Mouse (Mus musculus): ENCODE data around the gene Ep300. TPM values are rescaled to one million over a fixed set of nuclear protein-coding genes. Genes with fewer than 3 reads are reported as not detected.

The Ep300 gene
- 22.7 and 24.8 TPM in 2 replicates for polyA plus RNA-seq (2014; fragmentation: Nextera tagmentation; extraction: Ambion mirVana)

DNA sequence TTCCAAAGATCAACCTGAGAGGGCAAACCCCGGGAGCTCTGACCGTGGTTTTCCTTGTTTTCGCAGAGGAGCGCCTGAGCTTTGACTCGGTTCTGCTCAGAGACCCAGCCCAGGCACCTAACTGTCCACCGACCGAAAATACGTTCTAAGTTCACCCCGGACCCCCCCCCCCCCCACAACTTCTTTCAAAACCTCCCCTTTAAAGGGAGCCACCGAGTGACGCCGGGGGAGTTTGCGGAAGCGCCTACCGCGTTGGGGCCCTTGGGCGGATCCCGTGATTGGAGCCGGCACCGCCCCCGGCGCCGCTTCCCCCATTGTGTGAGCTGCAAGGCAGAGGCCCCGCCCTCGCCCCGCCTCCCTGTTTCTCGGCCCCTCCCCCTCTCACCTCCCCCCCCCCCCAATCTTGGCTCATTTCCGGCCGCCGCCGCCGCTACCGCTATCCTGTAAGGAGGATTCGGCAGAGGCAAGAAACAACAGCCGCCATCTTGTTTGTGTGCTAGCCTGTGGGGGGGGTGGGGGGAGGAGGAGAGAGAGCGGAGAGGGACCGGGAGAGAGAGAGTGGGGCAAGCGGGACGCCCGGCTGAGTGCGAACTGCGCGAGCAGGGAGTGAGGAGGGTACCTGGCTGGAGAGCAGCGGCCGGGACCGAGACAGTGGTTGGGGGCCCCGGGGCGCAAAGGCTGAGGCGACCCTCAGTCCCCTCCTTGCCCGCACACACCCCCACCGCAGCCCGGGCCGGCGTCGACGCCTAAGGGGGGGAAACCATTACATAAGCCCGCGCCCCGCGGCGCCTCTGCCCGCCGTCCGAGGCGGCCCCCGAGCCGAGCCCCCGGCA is at the start of gene Ep300:
TSS of gene Ep300 (plus strand) at position 439 of the 833 bp plus-strand sequence.
- Histone ChIP-seq H3K4me1 (replicated peaks; ENCODE audit: control insufficient read depth, insufficient read depth, low read length) (peaks cover 25% of the 10 kb centered on the region), H3K4me2 (replicated peaks) (peak within 1 kb of the TSS; percentile 76), H3K9me3 (ENCODE audit: control insufficient read depth, low read length) (no peaks in the 10 kb centered on the region), H3K9ac (peak within 1 kb of the TSS; percentile 100), H3K36me3 (replicated peaks; ENCODE audit: control insufficient read depth, insufficient read depth) (peaks cover 9% of the 10 kb centered on the region), H3K27me3 (ENCODE audit: control insufficient read depth, insufficient read depth, low read length) (no peaks in the 10 kb centered on the region), H3K27ac (peak within 1 kb of the TSS; percentile 100), H3K4me3 (replicated peaks; ENCODE audit: low read length) (peak within 1 kb of the TSS; percentile 99)
- WGBS, result under 1% methylated on average over 50 of the region's 68 CpGs
- peak; percentile 94 for ATAC-seq (ENCODE audit: low FRiP score)
- peak; percentile 96 for DNase-seq (ENCODE audit: low spot score)

DNA sequence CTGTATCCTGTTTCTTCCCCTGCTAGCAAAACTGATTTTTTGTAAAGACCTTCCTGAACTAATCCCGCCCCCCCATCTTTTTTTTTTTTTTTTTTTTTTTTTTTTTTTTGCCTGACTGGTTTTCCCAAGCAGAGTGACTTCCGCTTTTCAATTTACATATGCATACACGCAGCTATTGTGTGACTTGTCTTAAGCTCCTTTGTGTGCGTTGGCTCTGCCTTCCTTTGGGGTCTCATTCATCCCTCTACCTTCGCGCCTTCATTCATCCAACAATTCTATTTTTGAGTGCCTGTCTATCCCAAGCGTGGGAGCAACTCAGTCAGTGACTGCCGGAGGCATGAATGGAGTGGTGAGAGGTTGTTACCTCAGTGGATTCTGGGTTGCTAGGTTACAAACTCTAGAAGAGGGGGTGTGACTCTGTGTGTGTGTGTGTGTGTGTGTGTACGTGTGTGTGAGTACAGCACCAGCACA is 49.2 kb upstream of the Ep300 start:
- Histone ChIP-seq H3K27me3 (ENCODE audit: control insufficient read depth, insufficient read depth, low read length) (no peaks in the 10 kb centered on the region), H3K9ac (no peak overlapping the region), H3K27ac (no peak overlapping the region), H3K9me3 (ENCODE audit: control insufficient read depth, low read length) (no peaks in the 10 kb centered on the region), H3K4me1 (replicated peaks; ENCODE audit: control insufficient read depth, insufficient read depth, low read length) (no peaks in the 10 kb centered on the region), H3K4me3 (replicated peaks; ENCODE audit: low read length) (no peak overlapping the region), H3K36me3 (replicated peaks; ENCODE audit: control insufficient read depth, insufficient read depth) (no peaks in the 10 kb centered on the region), H3K4me2 (replicated peaks) (0 out of 2 replicates have a peak overlapping the region, but pooled peaks have one; percentile 4)
- peak; percentile 55 for DNase-seq (ENCODE audit: low spot score)
- WGBS, result 15% methylated on average over 9 of the region's 9 CpGs
- ATAC-seq (ENCODE audit: low FRiP score), result no peak

DNA sequence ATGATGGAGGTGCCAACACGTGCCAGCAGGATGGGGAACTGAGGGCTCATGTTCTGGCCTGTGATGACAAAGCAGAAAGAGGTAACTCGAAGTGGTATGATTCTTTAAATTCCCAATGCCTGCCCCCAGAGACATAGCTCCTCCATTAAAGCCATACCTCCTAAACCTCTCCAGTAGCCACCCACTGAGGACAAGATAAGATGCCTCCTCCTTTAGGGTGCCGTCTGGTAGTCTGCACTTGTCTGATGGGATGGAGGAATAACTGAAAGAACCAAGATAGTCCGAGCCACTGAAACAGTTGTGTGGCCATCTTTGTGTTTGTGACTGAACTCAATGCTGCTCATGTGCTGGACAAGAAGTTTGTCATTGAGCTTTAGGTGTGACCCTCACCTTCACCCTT is 47.0 kb upstream of the Ep300 start:
- WGBS, result 84% methylated on average over 4 of the region's 4 CpGs
- no peaks in the 10 kb centered on the region for H3K36me3 ChIP-seq (replicated peaks; ENCODE audit: control insufficient read depth, insufficient read depth)
- H3K27me3 ChIP-seq (ENCODE audit: control insufficient read depth, insufficient read depth, low read length), result no peaks in the 10 kb centered on the region
- no peak overlapping the region for H3K4me2 ChIP-seq (replicated peaks)
- H3K4me3 ChIP-seq (replicated peaks; ENCODE audit: low read length), result no peak overlapping the region
- DNase-seq (ENCODE audit: low spot score) (no peak), ATAC-seq (ENCODE audit: low FRiP score) (no peak)
- no peak overlapping the region for H3K27ac ChIP-seq
- no peak overlapping the region for H3K9ac ChIP-seq
- H3K9me3 ChIP-seq (ENCODE audit: control insufficient read depth, low read length), result no peaks in the 10 kb centered on the region
- no peaks in the 10 kb centered on the region for H3K4me1 ChIP-seq (replicated peaks; ENCODE audit: control insufficient read depth, insufficient read depth, low read length)

DNA sequence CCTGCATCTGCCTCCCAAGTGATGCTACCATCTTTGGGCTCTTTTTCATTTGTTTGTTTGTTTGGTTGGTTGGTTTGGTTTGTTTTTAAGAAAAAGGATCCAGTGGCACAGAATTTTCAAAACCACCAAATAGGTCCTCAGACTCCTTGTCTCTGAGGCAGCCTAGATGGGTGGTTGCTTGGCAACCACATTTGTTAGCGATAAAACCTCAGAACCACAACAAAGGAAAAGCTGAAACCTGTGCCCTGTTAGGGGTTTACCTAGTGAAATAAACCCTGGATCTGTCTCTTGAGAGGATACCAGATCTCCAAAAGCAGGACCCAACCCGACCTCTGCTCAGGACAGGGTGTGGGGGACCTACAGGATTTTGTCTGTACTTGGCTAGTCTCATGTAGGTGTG is 45.6 kb upstream of the Ep300 start:
- Histone ChIP-seq H3K4me3 (replicated peaks; ENCODE audit: low read length) (no peak overlapping the region), H3K36me3 (replicated peaks; ENCODE audit: control insufficient read depth, insufficient read depth) (no peaks in the 10 kb centered on the region), H3K9me3 (ENCODE audit: control insufficient read depth, low read length) (no peaks in the 10 kb centered on the region), H3K4me1 (replicated peaks; ENCODE audit: control insufficient read depth, insufficient read depth, low read length) (no peaks in the 10 kb centered on the region), H3K9ac (no peak overlapping the region), H3K4me2 (replicated peaks) (no peak overlapping the region), H3K27ac (no peak overlapping the region), H3K27me3 (ENCODE audit: control insufficient read depth, insufficient read depth, low read length) (no peaks in the 10 kb centered on the region)
- DNase-seq (ENCODE audit: low spot score), result no peak
- ATAC-seq (ENCODE audit: low FRiP score), result no peak
- 69% methylated on average over 2 of the region's 2 CpGs for WGBS

DNA sequence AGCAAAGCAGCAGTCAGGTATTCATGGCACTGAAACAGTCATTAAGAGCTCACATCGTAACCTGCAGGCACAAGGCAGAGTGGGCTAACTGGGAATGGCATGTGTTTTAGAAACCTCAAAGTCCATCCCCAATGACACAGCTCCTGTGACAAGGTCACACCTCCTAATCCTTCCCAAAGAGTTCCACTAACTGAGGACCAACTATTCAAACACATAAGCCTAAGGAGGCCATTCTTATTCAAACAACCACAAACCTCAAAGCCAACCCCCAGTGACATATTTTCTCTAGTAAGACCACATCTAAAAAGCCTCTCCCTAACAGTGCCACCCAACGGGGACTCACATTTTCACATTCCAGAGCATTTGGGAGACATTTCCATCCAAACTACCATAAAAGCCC is 40.2 kb upstream of the Ep300 start:
- DNase-seq (ENCODE audit: low spot score), result no peak
- H3K4me2 ChIP-seq (replicated peaks), result no peak overlapping the region
- H3K4me1 ChIP-seq (replicated peaks; ENCODE audit: control insufficient read depth, insufficient read depth, low read length), result no peaks in the 10 kb centered on the region
- no peaks in the 10 kb centered on the region for H3K9me3 ChIP-seq (ENCODE audit: control insufficient read depth, low read length)
- no peak overlapping the region for H3K4me3 ChIP-seq (replicated peaks; ENCODE audit: low read length)
- H3K9ac ChIP-seq, result no peak overlapping the region
- H3K27ac ChIP-seq, result no peak overlapping the region
- no peaks in the 10 kb centered on the region for H3K36me3 ChIP-seq (replicated peaks; ENCODE audit: control insufficient read depth, insufficient read depth)
- no peaks in the 10 kb centered on the region for H3K27me3 ChIP-seq (ENCODE audit: control insufficient read depth, insufficient read depth, low read length)
- 91% methylated on average over 2 of the region's 2 CpGs for WGBS
- ATAC-seq (ENCODE audit: low FRiP score), result no peak

DNA sequence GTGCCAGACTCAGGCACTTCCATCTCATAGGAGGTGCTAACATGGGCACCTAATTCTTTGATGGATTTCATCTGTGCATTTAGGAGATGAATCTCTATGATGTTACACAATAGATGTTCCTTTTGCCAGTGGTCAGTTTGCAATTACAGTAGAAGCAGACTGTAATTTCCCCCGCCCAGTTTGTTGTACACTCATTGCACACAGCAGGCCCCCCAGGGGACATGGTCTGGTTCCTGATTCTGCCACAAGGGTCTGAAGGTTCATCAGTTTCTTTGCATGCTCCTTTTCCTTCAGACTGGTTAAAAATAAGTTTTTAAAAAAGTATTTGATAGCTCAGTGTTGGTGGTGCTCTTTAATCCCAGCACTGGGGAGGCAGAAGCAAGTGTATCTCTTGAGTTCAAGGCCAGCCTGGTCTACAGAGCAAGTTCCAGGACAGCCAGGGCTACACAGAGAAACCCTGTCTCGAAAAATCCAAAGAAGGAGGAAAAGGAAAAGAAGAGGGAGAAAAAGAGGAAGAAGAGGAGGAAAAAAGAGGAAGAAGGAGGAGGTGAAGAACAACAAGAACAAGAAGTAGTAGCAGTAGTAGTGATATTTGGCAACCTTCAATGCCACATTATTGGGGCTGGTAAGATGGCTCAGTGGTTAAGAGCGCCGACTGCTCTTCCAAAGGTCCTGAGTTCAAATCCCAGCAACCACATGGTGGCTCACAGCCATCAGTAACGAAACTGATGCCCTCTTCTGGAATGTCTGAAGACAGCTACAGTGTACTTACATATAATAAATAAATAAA is 39.6 kb upstream of the Ep300 start:
- H3K27ac ChIP-seq, result no peak overlapping the region
- no peaks in the 10 kb centered on the region for H3K9me3 ChIP-seq (ENCODE audit: control insufficient read depth, low read length)
- no peaks in the 10 kb centered on the region for H3K27me3 ChIP-seq (ENCODE audit: control insufficient read depth, insufficient read depth, low read length)
- H3K36me3 ChIP-seq (replicated peaks; ENCODE audit: control insufficient read depth, insufficient read depth), result no peaks in the 10 kb centered on the region
- H3K4me1 ChIP-seq (replicated peaks; ENCODE audit: control insufficient read depth, insufficient read depth, low read length), result no peaks in the 10 kb centered on the region
- H3K4me2 ChIP-seq (replicated peaks), result no peak overlapping the region
- no peak overlapping the region for H3K4me3 ChIP-seq (replicated peaks; ENCODE audit: low read length)
- ATAC-seq (ENCODE audit: low FRiP score), result no peak
- DNase-seq (ENCODE audit: low spot score), result no peak
- no peak overlapping the region for H3K9ac ChIP-seq
- WGBS, result 88% methylated on average over 5 of the region's 5 CpGs

DNA sequence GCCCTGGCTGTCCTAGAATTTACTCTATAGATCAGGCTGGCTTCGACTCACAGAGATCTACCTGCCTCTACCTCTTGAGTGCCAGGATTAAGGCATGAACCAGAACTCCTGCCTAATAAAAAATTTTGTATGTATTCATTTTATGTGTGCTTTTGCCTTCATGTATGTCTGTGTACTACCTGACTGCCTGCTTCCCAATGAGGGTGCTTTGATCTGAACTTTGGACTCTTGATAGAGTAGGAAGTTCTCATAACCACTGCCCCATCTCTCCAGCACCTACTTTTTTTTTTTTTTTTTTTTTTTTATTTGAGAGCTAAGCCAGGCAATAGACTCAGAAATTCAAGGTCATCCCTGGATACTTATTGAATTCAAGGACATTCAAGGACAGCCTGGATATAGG is 31.7 kb upstream of the Ep300 start:
- 89% methylated on average over 1 of the region's 1 CpGs for WGBS
- no peaks in the 10 kb centered on the region for H3K4me1 ChIP-seq (replicated peaks; ENCODE audit: control insufficient read depth, insufficient read depth, low read length)
- DNase-seq (ENCODE audit: low spot score) (no peak), ATAC-seq (ENCODE audit: low FRiP score) (no peak)
- H3K36me3 ChIP-seq (replicated peaks; ENCODE audit: control insufficient read depth, insufficient read depth), result no peaks in the 10 kb centered on the region
- H3K9me3 ChIP-seq (ENCODE audit: control insufficient read depth, low read length), result no peaks in the 10 kb centered on the region
- no peak overlapping the region for H3K4me2 ChIP-seq (replicated peaks)
- H3K27me3 ChIP-seq (ENCODE audit: control insufficient read depth, insufficient read depth, low read length), result no peaks in the 10 kb centered on the region
- no peak overlapping the region for H3K9ac ChIP-seq
- no peak overlapping the region for H3K4me3 ChIP-seq (replicated peaks; ENCODE audit: low read length)
- no peak overlapping the region for H3K27ac ChIP-seq

DNA sequence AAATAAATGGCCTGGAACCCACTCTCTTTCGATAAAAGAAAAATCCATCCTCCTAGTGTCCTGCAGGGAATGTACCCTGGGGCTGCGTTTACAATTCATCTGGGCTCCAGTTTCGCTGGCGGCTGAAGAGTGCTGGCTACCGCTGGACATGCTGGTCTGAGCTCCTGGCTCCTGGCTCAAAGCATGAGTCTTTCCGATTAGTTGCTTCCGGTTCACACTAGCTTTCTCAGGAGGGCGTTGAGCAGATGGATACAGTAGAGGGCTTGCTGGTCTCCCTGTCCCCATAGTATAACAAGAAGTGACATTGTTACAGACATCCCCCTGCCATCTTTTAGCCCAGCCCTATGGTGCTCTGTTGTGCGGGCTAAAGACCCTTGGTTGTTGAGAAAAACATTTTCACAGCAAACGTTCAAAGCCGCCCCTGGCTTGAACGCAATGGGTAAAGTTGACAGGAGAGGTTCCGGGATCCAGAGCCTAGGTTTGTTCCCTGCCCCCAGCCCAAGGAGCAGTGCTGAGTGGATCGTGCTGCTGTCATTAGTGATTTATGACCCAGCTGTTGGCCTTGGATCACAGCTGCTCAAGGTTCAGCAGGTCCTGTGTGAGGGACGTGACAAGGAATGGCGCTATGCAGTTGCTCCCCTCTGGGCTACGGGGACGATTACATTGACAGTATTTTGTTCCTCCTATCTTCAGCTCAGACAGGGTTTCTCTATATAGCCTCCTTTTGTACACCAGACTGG is 30.4 kb upstream of the Ep300 start:
- Histone ChIP-seq H3K27ac (no peak overlapping the region), H3K27me3 (ENCODE audit: control insufficient read depth, insufficient read depth, low read length) (no peaks in the 10 kb centered on the region), H3K9ac (no peak overlapping the region), H3K9me3 (ENCODE audit: control insufficient read depth, low read length) (no peaks in the 10 kb centered on the region), H3K4me2 (replicated peaks) (no peak overlapping the region), H3K4me3 (replicated peaks; ENCODE audit: low read length) (no peak overlapping the region), H3K36me3 (replicated peaks; ENCODE audit: control insufficient read depth, insufficient read depth) (no peaks in the 10 kb centered on the region), H3K4me1 (replicated peaks; ENCODE audit: control insufficient read depth, insufficient read depth, low read length) (no peaks in the 10 kb centered on the region)
- 67% methylated on average over 18 of the region's 18 CpGs for WGBS
- ATAC-seq (ENCODE audit: low FRiP score) (no peak), DNase-seq (ENCODE audit: low spot score) (no peak)

DNA sequence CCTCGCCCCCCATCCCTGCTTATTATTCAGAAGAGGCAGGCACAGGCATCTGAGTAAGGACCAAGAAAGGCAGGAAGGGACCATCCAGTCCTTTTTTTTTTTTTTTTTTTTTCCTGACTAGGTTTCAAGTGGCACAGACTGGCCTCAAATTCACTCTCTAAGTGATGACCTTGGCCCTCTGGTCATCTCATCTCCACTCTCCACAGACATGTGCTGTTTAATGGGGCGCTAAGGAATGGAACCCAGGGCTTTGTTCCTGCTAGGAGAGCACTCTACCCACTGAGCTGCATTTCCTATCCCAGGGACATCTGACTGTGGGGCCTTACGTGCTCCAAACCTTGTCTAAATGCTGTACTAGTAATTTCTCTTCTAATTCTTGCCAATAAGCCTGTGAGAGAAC is 29.2 kb upstream of the Ep300 start:
- no peak overlapping the region for H3K9ac ChIP-seq
- no peak overlapping the region for H3K4me3 ChIP-seq (replicated peaks; ENCODE audit: low read length)
- 72% methylated on average over 3 of the region's 3 CpGs for WGBS
- H3K4me1 ChIP-seq (replicated peaks; ENCODE audit: control insufficient read depth, insufficient read depth, low read length), result no peaks in the 10 kb centered on the region
- no peaks in the 10 kb centered on the region for H3K27me3 ChIP-seq (ENCODE audit: control insufficient read depth, insufficient read depth, low read length)
- ATAC-seq (ENCODE audit: low FRiP score) (no peak), DNase-seq (ENCODE audit: low spot score) (no peak)
- H3K9me3 ChIP-seq (ENCODE audit: control insufficient read depth, low read length), result no peaks in the 10 kb centered on the region
- no peak overlapping the region for H3K4me2 ChIP-seq (replicated peaks)
- no peaks in the 10 kb centered on the region for H3K36me3 ChIP-seq (replicated peaks; ENCODE audit: control insufficient read depth, insufficient read depth)
- no peak overlapping the region for H3K27ac ChIP-seq

Data from hindbrain, embryonic 14.5 days (tissue).